Mouse (Mus musculus): ENCODE measurements around the gene Tmem189. TPM values are rescaled to one million over a fixed set of nuclear protein-coding genes. Genes with fewer than 3 reads are reported as not detected.
"Not testable (repeated sequence)": the region's sequence is repeated elsewhere in the genome, so short reads cannot be mapped to it uniquely, and the experiment has no call there.

Tmem189 gene
- polyA plus RNA-seq, 3 experiments from 2014 or later = 12.5 to 16.8 (median 12.8) TPM

DNA sequence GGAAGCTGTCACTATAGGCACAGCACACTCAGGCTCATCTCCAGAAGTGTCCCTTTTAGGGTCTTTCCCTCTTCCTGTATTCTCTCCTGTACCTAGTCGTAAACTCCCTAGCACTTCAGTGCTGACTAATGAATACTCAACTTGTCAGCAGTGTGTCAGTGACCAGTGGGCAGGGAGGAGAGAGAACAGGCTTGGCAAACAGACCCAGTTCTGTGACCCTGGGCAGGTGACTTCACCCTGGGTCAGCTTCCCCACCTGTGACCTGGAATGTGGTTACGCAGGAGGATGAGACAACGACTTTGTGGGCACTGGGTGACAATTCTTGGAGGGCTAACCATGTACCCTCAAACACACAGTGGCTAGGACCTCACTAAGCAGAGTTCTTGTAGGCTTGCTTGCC, 72.6 kb downstream of the Tmem189 start:
- ATAC-seq = no peak

DNA sequence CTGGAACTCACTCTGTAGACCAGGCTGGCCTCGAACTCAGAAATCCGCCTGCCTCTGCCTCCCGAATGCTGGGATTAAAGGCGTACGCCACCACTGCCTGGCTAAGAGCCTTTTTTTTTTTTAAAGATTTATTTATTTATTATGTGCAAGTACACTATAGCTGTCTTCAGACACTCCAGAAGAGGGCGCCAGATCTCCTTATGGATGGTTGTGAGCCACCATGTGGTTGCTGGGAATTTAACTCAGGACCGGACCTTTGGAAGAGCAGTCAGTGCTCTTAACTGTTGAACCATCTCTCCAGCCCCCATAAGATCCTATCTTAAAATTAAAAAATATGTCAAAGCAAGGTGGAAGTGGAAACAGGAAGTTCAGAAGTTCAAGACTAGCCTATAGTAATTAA, 76.3 kb downstream of the Tmem189 start:
- ATAC-seq = not testable (repeated sequence)

DNA sequence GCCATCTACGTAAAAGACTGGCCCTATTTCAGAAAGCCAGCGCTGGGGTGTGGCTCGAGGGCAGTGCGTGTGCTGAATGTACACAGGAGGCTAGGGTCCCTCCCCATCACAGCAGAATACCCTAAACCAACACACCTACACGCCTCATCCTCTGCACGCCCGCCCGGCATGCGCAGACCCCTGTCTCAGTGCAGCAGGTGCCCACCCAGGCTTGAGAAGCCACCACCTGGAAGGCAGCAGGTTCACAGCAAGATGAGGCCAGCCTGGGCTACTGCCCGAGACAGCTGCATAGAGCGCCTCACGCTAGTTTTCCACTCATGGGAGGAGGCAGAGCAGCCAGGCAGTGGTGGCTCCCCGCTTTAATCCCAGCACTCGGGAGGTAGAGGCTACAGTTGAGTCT, 77.5 kb downstream of the Tmem189 start:
- ATAC-seq = no peak

DNA sequence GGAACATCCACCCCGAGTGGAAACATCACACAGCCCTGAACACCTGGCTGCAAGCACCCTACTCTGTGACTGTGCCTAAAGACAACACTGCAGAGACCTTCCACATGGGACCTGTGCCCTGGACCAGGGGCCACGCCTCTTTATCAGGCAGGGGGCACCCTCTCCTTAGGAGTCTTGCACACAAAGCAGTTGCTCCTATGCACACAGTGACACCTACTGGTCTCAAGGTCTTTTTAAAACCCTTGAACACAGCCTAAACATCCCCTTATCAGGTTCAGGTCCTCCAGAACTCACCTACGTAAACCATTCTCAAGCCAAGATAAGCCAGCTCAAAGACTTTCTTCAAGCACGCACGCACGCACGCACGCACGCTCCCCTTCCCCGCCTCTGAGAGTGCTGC, 78.3 kb downstream of the Tmem189 start:
- no peak for ATAC-seq

DNA sequence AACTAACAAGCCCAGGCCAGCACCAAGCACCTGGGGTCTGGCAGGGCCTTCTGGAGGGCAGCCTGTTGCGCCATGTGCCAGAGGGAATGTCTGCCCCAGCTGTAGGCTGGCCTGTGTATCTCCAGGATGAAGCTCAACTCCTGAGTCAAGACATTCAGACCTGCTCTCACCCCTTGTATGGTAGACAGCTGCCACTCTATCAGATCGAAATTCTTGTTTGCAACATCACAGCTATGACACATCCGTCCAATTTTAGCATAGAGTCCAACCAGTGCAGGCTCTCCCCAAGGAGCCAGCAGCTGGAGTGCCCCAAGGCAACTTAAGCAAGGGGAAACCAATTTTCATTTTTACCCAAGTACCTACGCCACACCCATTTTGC, 82.9 kb downstream of the Tmem189 start:
- ATAC-seq = no peak

DNA sequence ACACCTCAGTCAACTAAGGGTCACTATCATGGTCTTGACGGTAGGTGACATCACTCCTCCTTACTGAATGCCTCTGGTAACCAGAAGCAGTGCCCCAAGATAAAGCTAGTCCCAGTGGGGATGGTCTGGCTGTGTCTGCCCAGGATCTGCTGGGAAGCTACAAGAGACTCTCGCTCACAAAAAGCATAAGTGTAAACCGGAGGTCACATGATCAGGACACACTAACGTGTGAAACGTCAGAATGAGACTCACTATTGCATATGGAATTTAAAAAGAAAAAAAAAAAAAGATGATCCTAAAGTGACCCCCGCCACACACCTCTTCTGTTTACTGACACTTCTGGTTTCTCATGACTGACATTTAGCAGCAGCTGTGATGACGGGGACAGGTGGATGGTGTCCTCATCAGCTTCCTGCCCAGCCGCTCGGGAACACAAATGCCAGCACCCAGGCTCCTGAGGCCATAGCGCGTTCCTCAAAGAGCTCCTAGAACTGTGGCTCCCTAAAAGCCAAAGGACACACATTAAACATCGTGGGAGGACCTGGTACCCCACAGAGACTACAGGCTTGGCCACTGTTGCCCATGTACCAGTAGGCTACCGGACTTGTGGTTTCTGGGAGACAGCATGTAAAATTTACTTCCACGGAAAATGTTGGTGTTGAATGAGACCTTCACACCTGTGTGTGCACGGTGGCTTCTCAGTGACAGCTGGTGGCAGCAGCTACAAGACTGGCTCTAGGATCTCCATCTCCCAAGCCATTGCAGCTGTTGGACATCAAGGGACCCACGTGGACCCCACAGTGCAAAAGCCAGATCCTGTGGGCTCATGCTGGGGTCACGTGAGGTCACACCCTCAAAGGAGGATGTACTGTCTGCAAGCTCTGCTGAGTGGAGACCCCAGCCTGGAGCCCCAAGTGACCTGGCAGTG, 83.5 kb downstream of the Tmem189 start:
- ATAC-seq = no peak

DNA sequence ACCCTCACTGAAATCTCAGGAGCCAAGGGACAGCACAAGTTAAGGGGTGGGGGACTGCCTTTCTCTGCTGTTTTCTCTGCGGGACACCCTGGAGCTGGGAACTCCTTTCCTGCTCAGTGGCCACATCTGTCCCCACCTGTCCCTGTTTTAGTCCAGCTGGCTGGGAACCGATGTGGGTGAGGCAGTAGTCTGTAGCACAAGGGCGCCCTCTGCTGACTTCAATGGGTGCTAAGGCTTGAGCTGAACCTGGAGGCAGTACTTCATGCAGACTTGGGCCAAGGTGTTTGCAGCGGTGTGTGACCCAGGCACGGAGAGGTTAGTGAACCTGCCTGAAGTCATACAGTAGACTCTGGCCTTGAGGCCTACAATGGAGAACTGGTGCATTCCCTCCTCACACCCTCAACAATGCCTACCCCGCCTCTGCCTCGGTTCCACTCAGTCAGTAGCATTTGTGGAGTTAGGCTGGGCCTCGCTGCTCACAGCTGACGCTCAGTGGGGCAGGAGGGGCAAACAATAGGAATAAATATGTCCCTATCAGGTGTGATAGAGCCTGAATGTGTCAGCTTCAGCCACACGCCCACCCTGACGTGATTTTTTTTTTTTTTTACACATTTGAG, 84.3 kb downstream of the Tmem189 start:
- ATAC-seq = peak; percentile 60

DNA sequence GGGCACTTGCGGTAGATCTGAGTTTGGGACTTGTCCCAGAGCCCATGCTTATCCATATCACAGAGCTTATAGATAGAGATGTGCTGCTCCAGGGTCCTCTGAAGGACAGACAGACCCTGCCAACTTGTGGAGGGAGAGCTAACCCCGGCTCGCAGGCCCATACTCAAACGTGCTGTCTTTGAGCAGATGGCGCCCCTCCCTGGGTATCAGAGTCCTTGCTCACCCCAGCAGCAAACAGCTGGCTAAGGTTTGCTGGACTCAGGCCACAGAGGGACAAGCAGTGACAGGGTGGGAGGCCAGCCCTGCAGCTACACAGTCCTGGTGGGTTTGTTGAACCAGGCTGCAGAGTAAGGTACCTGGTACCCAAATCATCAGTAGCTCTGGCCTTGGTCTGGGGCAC, 86.6 kb downstream of the Tmem189 start:
- no peak for ATAC-seq

DNA sequence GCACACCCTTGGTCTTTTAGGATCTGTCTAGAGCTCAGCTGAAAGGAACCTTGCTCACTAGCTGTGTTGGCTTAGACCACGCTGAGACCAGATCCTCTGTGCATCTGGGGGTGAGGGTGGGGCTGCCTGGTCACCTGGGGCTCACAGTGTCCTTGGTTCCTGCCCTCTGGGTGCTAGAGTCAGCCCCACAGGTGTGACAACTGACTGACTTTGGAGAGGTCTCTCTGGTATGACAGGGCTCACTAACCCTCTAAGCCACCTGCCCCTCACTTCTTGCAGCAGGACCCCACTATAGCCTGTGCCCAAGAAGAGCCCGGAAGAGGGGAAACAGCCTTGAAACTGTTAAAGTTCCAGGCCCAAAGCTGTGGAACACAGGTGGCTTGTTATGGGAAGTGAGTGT, 87.3 kb downstream of the Tmem189 start:
- no peak for ATAC-seq

DNA sequence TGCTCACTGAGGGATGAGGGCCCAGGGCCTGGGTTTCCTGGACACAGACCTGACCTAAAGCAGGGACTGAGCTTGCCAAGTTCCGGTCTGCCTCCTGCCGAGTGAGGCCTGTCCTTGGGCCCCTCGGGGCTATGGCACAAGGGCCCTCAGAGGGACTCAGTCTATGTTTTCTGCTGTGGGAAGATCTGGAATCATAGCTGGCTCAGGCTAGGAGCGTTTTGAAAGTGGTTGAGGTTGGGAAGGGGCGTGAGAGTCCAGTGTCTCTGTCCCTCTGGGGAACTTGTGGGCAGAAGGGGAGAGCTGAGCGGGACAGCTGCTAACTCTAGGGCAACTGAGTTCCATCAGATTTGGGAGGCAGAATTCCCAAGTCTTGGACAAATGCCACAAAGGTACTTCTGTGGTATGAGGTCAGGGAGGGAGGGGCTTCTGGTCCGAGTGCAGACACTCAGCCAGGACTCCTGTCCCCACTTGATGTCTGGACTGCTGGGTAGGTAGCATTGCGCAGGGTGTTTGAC, 89.1 kb downstream of the Tmem189 start:
- ATAC-seq = no peak

DNA sequence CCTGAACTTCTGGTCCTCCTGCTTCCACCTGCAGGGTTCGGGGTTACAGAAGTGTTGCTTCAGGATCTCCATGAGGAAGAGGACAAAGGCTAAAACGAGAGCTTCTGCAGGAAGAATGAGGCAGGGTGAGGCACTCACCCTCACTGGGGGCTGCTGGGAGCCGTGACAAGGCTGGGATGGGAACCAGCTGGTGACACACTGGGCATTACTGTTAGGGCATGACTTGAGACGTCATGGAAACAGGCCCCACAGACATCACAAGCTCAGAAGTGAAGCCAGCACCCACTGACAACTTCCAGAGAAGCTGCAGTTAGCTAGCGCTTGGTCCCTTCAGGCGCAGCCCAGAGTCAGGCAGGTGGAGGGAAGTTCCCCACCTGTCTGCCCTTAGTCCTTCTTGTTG, 89.7 kb downstream of the Tmem189 start:
- ATAC-seq = no peak

DNA sequence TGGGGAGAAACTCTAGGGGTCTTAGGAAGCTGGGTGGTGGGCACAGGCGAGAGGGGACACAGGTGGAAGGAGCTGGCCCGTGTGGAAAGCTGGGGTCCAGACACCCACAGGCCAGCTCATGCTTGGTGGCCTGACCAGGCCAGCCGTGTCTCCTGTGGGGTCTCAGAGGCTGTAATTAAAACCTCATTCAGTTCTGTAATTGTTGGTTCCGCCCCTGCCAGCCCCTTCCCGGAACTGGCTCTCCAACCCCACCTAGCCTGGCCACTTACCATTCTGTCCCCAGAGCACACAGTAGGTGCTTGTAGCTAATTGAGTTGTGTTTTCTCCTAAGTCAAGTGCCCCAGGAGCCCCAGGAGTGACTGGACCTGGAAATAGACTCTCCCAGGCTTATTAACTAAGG, 90.4 kb downstream of the Tmem189 start:
- ATAC-seq = no peak

DNA sequence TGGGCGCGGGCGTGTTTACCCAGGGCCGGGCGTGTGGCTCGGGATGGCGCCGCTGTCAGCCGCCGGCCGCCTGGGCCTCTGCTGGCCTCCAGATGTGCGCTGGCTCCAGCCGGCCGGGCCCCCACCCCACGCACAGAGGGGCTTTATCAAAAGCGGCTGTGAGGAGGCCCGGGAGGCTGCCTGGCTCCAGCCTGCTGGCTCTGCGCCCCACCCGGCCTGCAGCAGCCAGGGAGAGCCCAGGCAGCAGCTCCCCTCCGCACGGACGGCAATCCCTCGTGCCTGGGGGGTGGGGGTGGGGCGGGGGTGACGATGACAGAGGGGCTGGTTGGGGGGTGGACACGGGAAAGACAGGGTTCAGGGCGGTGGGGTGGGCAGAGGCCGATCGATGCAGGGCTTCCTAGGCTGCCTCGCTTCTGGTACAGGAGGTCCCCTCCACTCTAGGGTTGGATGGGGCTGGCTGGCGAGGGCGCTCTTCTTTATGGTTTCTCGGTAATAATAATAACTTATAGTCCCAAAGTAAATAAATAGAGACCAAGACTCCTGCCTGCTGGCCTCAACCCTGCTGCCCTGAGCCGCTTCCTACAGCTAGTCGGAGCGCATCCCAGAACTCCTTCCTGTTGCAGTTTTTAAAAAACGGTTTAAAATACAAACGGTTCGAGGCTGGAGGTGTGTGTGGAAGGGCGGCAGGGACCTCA, 92.0 kb downstream of the Tmem189 start:
- no peak for ATAC-seq

DNA sequence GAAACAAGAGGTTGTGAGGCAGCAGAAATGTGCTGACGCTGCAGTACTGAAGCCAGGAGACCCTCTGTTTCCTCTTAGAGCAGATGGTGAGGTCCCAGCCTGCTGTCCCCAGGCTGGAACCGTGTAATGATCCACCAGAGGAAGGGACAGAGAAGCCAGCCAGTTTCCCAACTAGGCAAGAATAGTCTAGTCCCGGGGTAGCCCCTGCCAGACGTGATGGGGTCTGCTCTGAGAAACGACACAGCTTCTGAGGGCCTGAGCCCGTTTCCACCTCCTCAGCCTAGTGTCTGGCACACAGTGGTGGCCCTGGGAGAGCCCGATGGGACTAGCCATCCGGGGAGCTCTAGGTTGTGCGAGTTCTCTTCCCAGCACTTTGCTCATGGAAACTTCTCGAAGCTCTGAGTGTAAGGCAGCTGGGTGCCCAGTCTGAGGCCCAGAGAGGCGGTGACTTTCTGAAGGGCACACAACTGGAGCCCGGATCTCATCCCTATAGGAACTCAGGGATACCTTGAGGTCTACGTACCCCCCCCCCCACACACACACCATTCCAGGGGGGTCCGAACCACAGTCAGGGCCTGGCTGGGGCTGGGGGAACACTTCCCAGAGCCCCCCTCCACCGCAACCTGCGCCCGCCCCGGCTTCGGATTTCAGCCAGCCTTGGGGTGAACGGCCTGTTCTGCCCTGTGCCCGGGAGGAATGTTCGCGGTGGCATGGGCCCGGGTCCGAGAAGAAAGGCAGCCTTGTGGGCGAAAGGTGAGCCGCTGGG, 92.7 kb downstream of the Tmem189 start:
- no peak for ATAC-seq

DNA sequence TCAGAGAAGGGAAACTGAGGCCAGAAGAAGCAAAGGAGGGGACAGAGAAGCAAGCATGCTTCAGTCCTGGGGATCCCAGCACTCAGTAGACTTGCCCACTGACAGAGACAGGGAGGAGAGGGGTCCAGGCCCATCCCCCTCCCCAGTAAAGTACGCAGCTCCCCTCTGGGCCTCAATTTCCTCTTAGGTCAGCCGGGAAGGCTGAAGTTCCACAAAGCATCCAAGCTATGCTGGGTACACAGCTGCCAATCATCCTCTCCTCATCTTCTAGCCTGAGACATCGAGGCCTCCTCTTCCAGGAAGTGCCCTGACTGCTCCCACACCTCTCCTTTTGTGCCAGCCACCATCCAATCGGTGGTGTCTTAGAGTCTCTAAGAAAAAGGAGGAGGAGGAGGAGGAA, 93.4 kb downstream of the Tmem189 start:
- no peak for ATAC-seq

DNA sequence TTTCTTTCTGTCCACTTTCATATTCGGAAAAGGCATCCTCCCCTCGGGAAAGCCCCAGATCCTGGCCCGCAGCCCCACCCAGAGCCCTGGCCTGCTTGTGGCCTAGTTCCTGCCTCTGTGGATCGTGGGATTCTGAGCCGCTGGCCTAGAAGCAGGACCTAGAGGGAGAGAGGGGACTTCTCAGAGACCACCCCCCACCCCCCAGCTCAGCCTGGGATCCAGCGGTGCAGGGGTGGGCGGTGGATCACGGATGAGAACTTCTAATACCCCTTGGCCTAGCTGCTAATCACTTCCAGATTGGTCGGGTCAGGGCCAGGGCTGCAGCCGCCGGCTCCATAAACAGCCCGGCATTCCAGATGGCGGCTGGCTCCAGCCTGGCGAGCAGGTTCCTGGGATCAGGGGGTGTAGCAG, 93.9 kb downstream of the Tmem189 start:
- ATAC-seq = no peak

DNA sequence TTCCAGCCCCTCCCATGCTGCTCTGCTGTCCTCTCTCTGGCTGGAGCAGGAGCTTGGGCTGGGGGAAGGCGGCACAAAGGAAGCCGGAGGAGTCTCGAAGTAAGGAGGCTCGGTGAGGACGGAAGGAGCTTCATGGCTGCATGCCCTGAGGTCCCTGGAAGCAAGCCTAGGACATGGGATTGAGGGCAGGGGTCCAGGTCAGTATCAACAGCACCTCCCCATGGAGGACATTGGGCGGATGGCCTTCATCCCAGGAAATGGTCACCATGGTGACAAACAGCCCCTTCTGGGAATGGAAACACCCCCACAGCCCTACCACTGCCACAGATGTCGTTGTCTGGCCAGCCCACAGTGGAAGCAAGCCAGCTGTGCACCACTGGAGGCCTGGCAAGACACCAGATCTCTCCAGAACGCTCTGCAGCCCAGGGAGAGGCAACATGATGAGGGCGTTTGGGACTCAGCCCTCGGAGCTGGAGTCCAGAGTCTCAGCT, 95.1 kb downstream of the Tmem189 start:
- ATAC-seq = no peak

DNA sequence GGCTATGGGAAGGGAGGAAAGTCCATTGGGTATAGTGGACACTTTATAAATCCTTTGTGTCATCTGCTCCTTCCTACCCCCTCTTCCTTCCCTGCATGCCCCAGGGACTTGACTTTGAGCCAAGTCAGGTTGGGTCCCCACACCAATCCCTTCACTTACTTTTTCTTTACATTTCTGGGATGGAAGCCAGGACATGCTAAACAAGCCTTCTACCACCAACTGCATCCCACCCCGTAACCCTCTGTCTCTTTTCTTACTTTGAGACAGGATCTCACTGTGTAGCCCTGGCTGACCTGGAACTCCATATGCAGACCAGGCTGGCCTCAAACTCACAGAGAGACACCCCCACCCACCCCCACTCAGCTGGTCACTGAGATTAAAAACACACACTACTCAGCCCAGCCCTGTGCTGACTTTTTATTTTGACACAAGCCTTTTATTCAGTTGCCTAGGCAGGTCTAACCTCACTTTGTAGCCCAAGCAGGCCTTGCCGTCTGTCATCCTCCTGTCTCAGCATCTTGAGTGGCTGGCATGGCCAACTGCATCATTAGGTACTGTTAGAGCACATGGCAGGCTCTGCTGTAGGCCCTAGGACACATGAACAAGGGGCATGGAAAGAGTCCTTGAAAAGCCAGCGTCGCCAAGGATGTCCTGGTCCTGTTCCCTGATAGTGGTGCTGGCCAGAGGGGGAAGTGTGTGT, 95.9 kb downstream of the Tmem189 start:
- no peak for ATAC-seq
